Mouse (Mus musculus) heart, embryonic 12.5 days (tissue): Measurements from ENCODE around the gene Fam173b. TPM values are rescaled to one million over a fixed set of nuclear protein-coding genes. Genes with fewer than 3 reads are reported as not detected.
A peak's percentile ranks its signal among the peaks of the same experiment; 100 is the strongest.
"Not testable (repeated sequence)": the region's sequence is repeated elsewhere in the genome, so short reads cannot be mapped to it uniquely, and the experiment has no call there.

Experiments
- ATAC-seq: fragments of 200-750 bp; cut with Nextera tagmentation; 2 replicates; pipeline ENCODE4 v1.8.0; 2017; ENCODE audit warnings: moderate TSS enrichment, moderate library complexity; ENCODE audit not compliant: insufficient number of reproducible peaks, low FRiP score
- H3K27ac ChIP-seq: fragments of 300-500 bp; sonication (generic); 2 replicates; pipeline ENCODE4 v1.5.1; 2016; ENCODE audit warnings: mild to moderate bottlenecking, moderate library complexity; ENCODE audit not compliant: poor library complexity, severe bottlenecking
- H3K27me3 ChIP-seq: fragments of 300-500 bp; sonication (generic); replicated peaks from 2 replicates; pipeline ENCODE4 v1.6.1; 2016; ENCODE audit warnings: mild to moderate bottlenecking, moderate library complexity
- H3K36me3 ChIP-seq: fragments of 300-500 bp; sonication (generic); 2 replicates; pipeline ENCODE4 v1.6.1; 2016; ENCODE audit warnings: mild to moderate bottlenecking, moderate library complexity
- H3K4me1 ChIP-seq: fragments of 300-500 bp; sonication (generic); replicated peaks from 2 replicates; pipeline ENCODE4 v1.6.1; 2016; ENCODE audit warnings: mild to moderate bottlenecking
- H3K4me2 ChIP-seq: fragments of 300-500 bp; sonication (generic); 2 replicates; pipeline ENCODE4 v1.6.1; 2016; ENCODE audit warnings: mild to moderate bottlenecking, moderate library complexity
- H3K4me3 ChIP-seq: fragments of 300-500 bp; sonication (generic); 2 replicates; pipeline ENCODE4 v1.5.1; 2016; ENCODE audit warnings: mild to moderate bottlenecking
- H3K9ac ChIP-seq: fragments of 300-500 bp; sonication (generic); 2 replicates; pipeline ENCODE4 v1.6.1; 2016; ENCODE audit warnings: mild to moderate bottlenecking, moderate library complexity
- H3K9me3 ChIP-seq: fragments of 300-500 bp; sonication (generic); replicated peaks from 2 replicates; pipeline ENCODE4 v1.6.1; 2016; ENCODE audit warnings: mild to moderate bottlenecking, moderate library complexity
- WGBS: fragments of 180-500 bp; shearing (Covaris S2); methylation state at CpG from one replicate; pipeline ENCODE4 v1.1.7; 2016; 5-methylcytosine and 5-hydroxymethylcytosine counted together
- polyA plus RNA-seq: library from polyadenylated mRNA; unstranded; fragments of >200 nt; fragmentation: Nextera tagmentation; extraction: Ambion mirVana; gene quantifications from 2 replicates; pipeline ENCODE4 v1.2.1, GENCODE M21; 2016

Fam173b gene
- polyA plus RNA-seq, 1 experiment from 2014 or later = 12.7 TPM

GRCm38 (mm10) chr15:31569325-31570022 is 32.2 kb upstream of the Fam173b start:
- Histone ChIP-seq H3K9ac (no peak overlapping the region), H3K36me3 (no peaks in the 10 kb centered on the region), H3K4me1 (peaks cover 16% of the 10 kb centered on the region), H3K9me3 (no peaks in the 10 kb centered on the region), H3K4me2 (no peak overlapping the region), H3K27ac (no peak overlapping the region), H3K27me3 (no peaks in the 10 kb centered on the region), H3K4me3 (no peak overlapping the region)
- no peak for ATAC-seq
- 56% methylated on average over 9 of the region's 9 CpGs for WGBS

- WGBS = 86% methylated on average over 8 of the region's 8 CpGs
- H3K4me3 ChIP-seq = no peak overlapping the region
- H3K9me3 ChIP-seq = no peaks in the 10 kb centered on the region
- no peak overlapping the region for H3K27ac ChIP-seq
- H3K9ac ChIP-seq = no peak overlapping the region
- ATAC-seq = no peak
- H3K27me3 ChIP-seq = no peaks in the 10 kb centered on the region
- peaks cover 16% of the 10 kb centered on the region for H3K4me1 ChIP-seq
- no peak overlapping the region for H3K4me2 ChIP-seq
- no peaks in the 10 kb centered on the region for H3K36me3 ChIP-seq
Observed at GRCm38 (mm10) chr15:31570959-31571358, 30.7 kb upstream of the Fam173b start.

GRCm38 (mm10) chr15:31571906-31572722 is 29.5 kb upstream of the Fam173b start:
- H3K9ac ChIP-seq = no peak overlapping the region
- H3K4me3 ChIP-seq = no peak overlapping the region
- no peaks in the 10 kb centered on the region for H3K27me3 ChIP-seq
- WGBS = 84% methylated on average over 16 of the region's 16 CpGs
- H3K4me1 ChIP-seq = peaks cover 16% of the 10 kb centered on the region
- no peak overlapping the region for H3K27ac ChIP-seq
- H3K4me2 ChIP-seq = no peak overlapping the region
- no peaks in the 10 kb centered on the region for H3K9me3 ChIP-seq
- no peak for ATAC-seq
- no peaks in the 10 kb centered on the region for H3K36me3 ChIP-seq

GRCm38 (mm10) chr15:31573287-31573686 is 28.4 kb upstream of the Fam173b start:
- no peak for ATAC-seq
- no peak overlapping the region for H3K9ac ChIP-seq
- no peak overlapping the region for H3K4me3 ChIP-seq
- WGBS = 47% methylated on average over 4 of the region's 4 CpGs
- no peaks in the 10 kb centered on the region for H3K36me3 ChIP-seq
- no peaks in the 10 kb centered on the region for H3K9me3 ChIP-seq
- H3K27ac ChIP-seq = no peak overlapping the region
- H3K4me2 ChIP-seq = no peak overlapping the region
- no peaks in the 10 kb centered on the region for H3K27me3 ChIP-seq
- H3K4me1 ChIP-seq = peaks cover 13% of the 10 kb centered on the region

- Histone ChIP-seq H3K4me2 (no peak overlapping the region), H3K9me3 (no peaks in the 10 kb centered on the region), H3K27ac (no peak overlapping the region), H3K4me3 (no peak overlapping the region), H3K9ac (no peak overlapping the region), H3K27me3 (no peaks in the 10 kb centered on the region), H3K36me3 (no peaks in the 10 kb centered on the region), H3K4me1 (peaks cover 10% of the 10 kb centered on the region)
- ATAC-seq = no peak
Observed at GRCm38 (mm10) chr15:31573692-31574091, 28.0 kb upstream of the Fam173b start.

- no peaks in the 10 kb centered on the region for H3K36me3 ChIP-seq
- no peaks in the 10 kb centered on the region for H3K4me1 ChIP-seq
- H3K9ac ChIP-seq = no peak overlapping the region
- no peaks in the 10 kb centered on the region for H3K27me3 ChIP-seq
- no peak for ATAC-seq
- H3K9me3 ChIP-seq = no peaks in the 10 kb centered on the region
- no peak overlapping the region for H3K27ac ChIP-seq
- no peak overlapping the region for H3K4me2 ChIP-seq
- no peak overlapping the region for H3K4me3 ChIP-seq
- 67% methylated on average over 5 of the region's 5 CpGs for WGBS
Observed at GRCm38 (mm10) chr15:31576076-31576475, 25.6 kb upstream of the Fam173b start.

- H3K36me3 ChIP-seq, H3K4me2 ChIP-seq, H3K9me3 ChIP-seq, H3K4me3 ChIP-seq, H3K27ac ChIP-seq, H3K9ac ChIP-seq, H3K27me3 ChIP-seq, ATAC-seq: not testable (repeated sequence)
- peaks cover 13% of the 10 kb centered on the region for H3K4me1 ChIP-seq
- WGBS = 81% methylated on average over 2 of the region's 2 CpGs
Observed at GRCm38 (mm10) chr15:31581086-31581485, 20.6 kb upstream of the Fam173b start.

GRCm38 (mm10) chr15:31583304-31584085 is 18.2 kb upstream of the Fam173b start:
- Histone ChIP-seq H3K9me3 (no peaks in the 10 kb centered on the region), H3K4me3 (no peak overlapping the region), H3K9ac (no peak overlapping the region), H3K36me3 (no peaks in the 10 kb centered on the region), H3K4me2 (no peak overlapping the region), H3K27me3 (no peaks in the 10 kb centered on the region), H3K27ac (no peak overlapping the region), H3K4me1 (peaks cover 17% of the 10 kb centered on the region)
- no peak for ATAC-seq
- WGBS = 92% methylated on average over 13 of the region's 13 CpGs

GRCm38 (mm10) chr15:31585238-31585637 is 16.4 kb upstream of the Fam173b start:
- peaks cover 12% of the 10 kb centered on the region for H3K36me3 ChIP-seq
- H3K4me3 ChIP-seq = no peak overlapping the region
- H3K9me3 ChIP-seq = no peaks in the 10 kb centered on the region
- H3K27me3 ChIP-seq = no peaks in the 10 kb centered on the region
- no peak overlapping the region for H3K27ac ChIP-seq
- peak overlapping the region; percentile 30; the same call in 1 of the 2 replicates for H3K4me2 ChIP-seq
- no peak for ATAC-seq
- H3K4me1 ChIP-seq = peaks cover 24% of the 10 kb centered on the region
- H3K9ac ChIP-seq = no peak overlapping the region
- 48% methylated on average over 7 of the region's 7 CpGs for WGBS

- Histone ChIP-seq H3K27ac (no peak overlapping the region), H3K36me3 (peaks cover 21% of the 10 kb centered on the region), H3K27me3 (no peaks in the 10 kb centered on the region), H3K4me3 (no peak overlapping the region), H3K4me1 (peaks cover 24% of the 10 kb centered on the region), H3K9ac (no peak overlapping the region), H3K9me3 (no peaks in the 10 kb centered on the region), H3K4me2 (no peak overlapping the region)
- 62% methylated on average over 5 of the region's 5 CpGs for WGBS
- no peak for ATAC-seq
Observed at GRCm38 (mm10) chr15:31586088-31586487, 15.6 kb upstream of the Fam173b start.

- Histone ChIP-seq H3K36me3 (peaks cover 25% of the 10 kb centered on the region), H3K9ac (no peak overlapping the region), H3K4me3 (no peak overlapping the region), H3K27me3 (no peaks in the 10 kb centered on the region), H3K4me1 (peaks cover 24% of the 10 kb centered on the region), H3K27ac (no peak overlapping the region), H3K4me2 (no peak overlapping the region), H3K9me3 (no peaks in the 10 kb centered on the region)
- 5% methylated on average over 4 of the region's 4 CpGs for WGBS
- ATAC-seq = peak; percentile 40; the same call in 1 of the 2 replicates
Observed at GRCm38 (mm10) chr15:31586519-31586918, 15.1 kb upstream of the Fam173b start.
